Mouse (Mus musculus) kidney, embryonic 16.5 days (tissue): ENCODE measurements at regions not wholly inside any gene's neighbourhood (a gene's known extent, or its start where the extent isn't known, plus 50 kb on each side); places are given as distances from the start of the nearest gene placed in this dataset.

ENCODE experiments used
- ATAC-seq: fragments of 200-750 bp; cut with Nextera tagmentation; 2 replicates; pipeline ENCODE4 v1.8.0; 2017; ENCODE audit warnings: moderate TSS enrichment; ENCODE audit not compliant: low FRiP score, low TSS enrichment
- H3K27ac ChIP-seq: fragments of 300-500 bp; sonication (generic); 2 replicates; pipeline ENCODE4 v1.5.1; 2014; ENCODE audit warnings: low read length
- H3K27me3 ChIP-seq: fragments of 300-500 bp; sonication (generic); 2 replicates; pipeline ENCODE4 v1.6.1; 2014; ENCODE audit warnings: low read length, control low read depth, mixed read lengths; ENCODE audit not compliant: insufficient read depth
- H3K36me3 ChIP-seq: fragments of 300-500 bp; sonication (generic); 2 replicates; pipeline ENCODE4 v1.6.1; 2014; ENCODE audit warnings: low read length, control low read depth, mixed read lengths; ENCODE audit not compliant: insufficient read depth
- H3K4me1 ChIP-seq: fragments of 300-500 bp; sonication (generic); 2 replicates; pipeline ENCODE4 v1.6.1; 2014; ENCODE audit warnings: low read length, control low read depth, mixed read lengths; ENCODE audit not compliant: insufficient read depth
- H3K4me2 ChIP-seq: fragments of 300-500 bp; sonication (generic); replicated peaks from 2 replicates; pipeline ENCODE4 v1.6.1; 2014; ENCODE audit warnings: low read depth, low read length
- H3K4me3 ChIP-seq: fragments of 300-500 bp; sonication (generic); 2 replicates; pipeline ENCODE4 v1.5.1; 2014; ENCODE audit warnings: mild to moderate bottlenecking, low read length
- H3K9ac ChIP-seq: fragments of 300-500 bp; sonication (generic); replicated peaks from 2 replicates; pipeline ENCODE4 v1.6.1; 2014; ENCODE audit warnings: low read length
- H3K9me3 ChIP-seq: fragments of 300-500 bp; sonication (generic); 2 replicates; pipeline ENCODE4 v1.6.1; 2016; ENCODE audit warnings: low read length, control low read depth
- WGBS: fragments of 180-500 bp; shearing (Covaris S2); extraction: QIAGEN DNeasy Blood & Tissue Kit; methylation state at CpG from one replicate; pipeline ENCODE4 v1.1.7; 2014; 5-methylcytosine and 5-hydroxymethylcytosine counted together

GRCm38 (mm10) chr5:12213448-12213847, 169.7 kb upstream of the Sema3d start:
- H3K4me1 ChIP-seq, result no peaks in the 10 kb centered on the region
- no peak overlapping the region for H3K4me2 ChIP-seq
- WGBS, result 85% methylated on average over 3 of the region's 3 CpGs
- H3K27ac ChIP-seq, result no peak overlapping the region
- H3K4me3 ChIP-seq, result no peak overlapping the region
- ATAC-seq, result no peak
- H3K36me3 ChIP-seq, result no peaks in the 10 kb centered on the region
- no peaks in the 10 kb centered on the region for H3K9me3 ChIP-seq
- H3K9ac ChIP-seq, result no peak overlapping the region
- no peaks in the 10 kb centered on the region for H3K27me3 ChIP-seq

- Histone ChIP-seq H3K36me3 (no peaks in the 10 kb centered on the region), H3K4me2 (no peak overlapping the region), H3K9me3 (no peaks in the 10 kb centered on the region), H3K4me1 (no peaks in the 10 kb centered on the region), H3K9ac (no peak overlapping the region), H3K27ac (no peak overlapping the region), H3K4me3 (no peak overlapping the region), H3K27me3 (no peaks in the 10 kb centered on the region)
- 77% methylated on average over 2 of the region's 2 CpGs for WGBS
- no peak for ATAC-seq
Observed at GRCm38 (mm10) chr5:12219424-12220107, 163.6 kb upstream of the Sema3d start.

- Histone ChIP-seq H3K27ac (no peak overlapping the region), H3K9ac (no peak overlapping the region), H3K4me3 (no peak overlapping the region), H3K9me3 (no peaks in the 10 kb centered on the region), H3K36me3 (no peaks in the 10 kb centered on the region), H3K27me3 (no peaks in the 10 kb centered on the region), H3K4me2 (no peak overlapping the region), H3K4me1 (no peaks in the 10 kb centered on the region)
- WGBS, result 81% methylated on average over 1 of the region's 1 CpGs
- no peak for ATAC-seq
Observed at GRCm38 (mm10) chr5:12222622-12223021, 160.6 kb upstream of the Sema3d start.

GRCm38 (mm10) chr5:12233377-12234096, 149.6 kb upstream of the Sema3d start:
- WGBS, result 71% methylated on average over 5 of the region's 5 CpGs

GRCm38 (mm10) chr5:12243179-12243805, 139.9 kb upstream of the Sema3d start:
- H3K9ac ChIP-seq, result no peak overlapping the region
- no peaks in the 10 kb centered on the region for H3K4me1 ChIP-seq
- H3K4me3 ChIP-seq, result no peak overlapping the region
- no peaks in the 10 kb centered on the region for H3K36me3 ChIP-seq
- WGBS, result 27% methylated on average over 9 of the region's 9 CpGs
- no peaks in the 10 kb centered on the region; the same call in 1 of the 2 replicates for H3K9me3 ChIP-seq
- H3K27ac ChIP-seq, result no peak overlapping the region
- no peak overlapping the region for H3K4me2 ChIP-seq
- no peaks in the 10 kb centered on the region for H3K27me3 ChIP-seq
- ATAC-seq, result peak; percentile 88

More at GRCm38 (mm10) chr5:12233377-12234096, 149.6 kb upstream of the Sema3d start:
- Histone ChIP-seq H3K4me2 (no peak overlapping the region), H3K4me3 (no peak overlapping the region), H3K9ac (no peak overlapping the region), H3K27me3 (no peaks in the 10 kb centered on the region), H3K36me3 (no peaks in the 10 kb centered on the region), H3K9me3 (no peaks in the 10 kb centered on the region), H3K27ac (no peak overlapping the region), H3K4me1 (no peaks in the 10 kb centered on the region)
- ATAC-seq, result no peak

GRCm38 (mm10) chr5:12293685-12294084, 89.5 kb upstream of the Sema3d start:
- no peak overlapping the region for H3K9ac ChIP-seq
- no peaks in the 10 kb centered on the region for H3K36me3 ChIP-seq
- H3K27me3 ChIP-seq, result no peaks in the 10 kb centered on the region
- ATAC-seq, result peak; percentile 69; the same call in 1 of the 2 replicates
- H3K9me3 ChIP-seq, result no peaks in the 10 kb centered on the region
- no peak overlapping the region for H3K4me3 ChIP-seq
- WGBS, result 28% methylated on average over 4 of the region's 4 CpGs
- peak overlapping the region; percentile 39 for H3K4me2 ChIP-seq
- no peaks in the 10 kb centered on the region for H3K4me1 ChIP-seq
- H3K27ac ChIP-seq, result no peak overlapping the region

- no peak overlapping the region for H3K4me3 ChIP-seq
- no peaks in the 10 kb centered on the region for H3K4me1 ChIP-seq
- ATAC-seq, result 0 out of 2 replicates have a peak, but pooled peaks have one; percentile 26
- 22% methylated on average over 2 of the region's 2 CpGs for WGBS
- no peaks in the 10 kb centered on the region for H3K27me3 ChIP-seq
- no peak overlapping the region for H3K27ac ChIP-seq
- H3K4me2 ChIP-seq, result no peak overlapping the region
- no peak overlapping the region for H3K9ac ChIP-seq
- H3K9me3 ChIP-seq, result no peaks in the 10 kb centered on the region
- no peaks in the 10 kb centered on the region for H3K36me3 ChIP-seq
Observed at GRCm38 (mm10) chr5:12297331-12297730, 85.9 kb upstream of the Sema3d start.

- Histone ChIP-seq H3K9me3 (no peaks in the 10 kb centered on the region), H3K27me3 (no peaks in the 10 kb centered on the region), H3K27ac (no peak overlapping the region), H3K4me3 (no peak overlapping the region), H3K9ac (no peak overlapping the region), H3K4me2 (no peak overlapping the region), H3K36me3 (no peaks in the 10 kb centered on the region), H3K4me1 (no peaks in the 10 kb centered on the region)
- ATAC-seq, result peak; percentile 94
- 37% methylated on average over 4 of the region's 4 CpGs for WGBS
Observed at GRCm38 (mm10) chr5:12301833-12302808, 81.1 kb upstream of the Sema3d start.

GRCm38 (mm10) chr5:12309408-12309807, 73.8 kb upstream of the Sema3d start:
- Histone ChIP-seq H3K9me3 (no peaks in the 10 kb centered on the region), H3K36me3 (no peaks in the 10 kb centered on the region), H3K4me3 (no peak overlapping the region), H3K27me3 (no peaks in the 10 kb centered on the region), H3K4me2 (no peak overlapping the region), H3K9ac (no peak overlapping the region), H3K4me1 (no peaks in the 10 kb centered on the region), H3K27ac (no peak overlapping the region)
- ATAC-seq, result no peak
